Mouse (Mus musculus) lung, postnatal 0 days (tissue): ENCODE results near the gene Mrpl17.

ENCODE experiments used
- CTCF ChIP-seq: IDR thresholded peaks from 2 replicates; pipeline ENCODE4 v1.5.1; 2016; ENCODE audit warnings: antibody characterized with exemption, mild to moderate bottlenecking
- EP300 ChIP-seq: IDR thresholded peaks from 2 replicates; pipeline ENCODE4 v1.6.1; 2016; ENCODE audit warnings: antibody characterized with exemption, mild to moderate bottlenecking, control low read depth

DNA sequence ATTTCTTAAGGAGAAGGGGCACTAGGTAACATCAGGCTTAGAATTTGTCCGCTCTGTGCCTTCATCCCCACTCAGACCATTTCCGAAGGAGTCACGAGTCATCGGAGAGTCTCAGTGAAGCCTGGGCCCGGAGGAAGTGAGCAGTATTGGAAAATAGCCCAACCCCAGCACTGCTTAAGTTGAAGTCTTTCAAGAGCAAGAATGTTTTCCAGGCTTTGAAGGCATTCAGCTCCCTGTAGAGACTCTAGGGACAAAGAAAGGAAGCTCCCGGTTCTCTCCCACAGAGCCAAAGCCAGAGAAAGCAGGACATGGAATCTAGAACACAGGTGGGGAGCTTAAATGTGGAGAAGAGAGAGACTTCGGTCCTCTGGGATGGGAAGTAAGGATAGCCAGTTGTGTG lies 17.2 kb downstream of the Mrpl17 start:
- no peak for TF ChIP-seq CTCF
- no peak for TF ChIP-seq EP300
